Mouse (Mus musculus) thymus, postnatal 25 days (tissue): ENCODE measurements at regions not wholly inside any gene's neighbourhood (a gene's known extent, or its start where the extent isn't known, plus 50 kb on each side); places are given as distances from the start of the nearest gene placed in this dataset.

Source experiments
- DNase-seq: peaks from one replicate; pipeline ENCODE4 v3.0.0; 2022

DNA sequence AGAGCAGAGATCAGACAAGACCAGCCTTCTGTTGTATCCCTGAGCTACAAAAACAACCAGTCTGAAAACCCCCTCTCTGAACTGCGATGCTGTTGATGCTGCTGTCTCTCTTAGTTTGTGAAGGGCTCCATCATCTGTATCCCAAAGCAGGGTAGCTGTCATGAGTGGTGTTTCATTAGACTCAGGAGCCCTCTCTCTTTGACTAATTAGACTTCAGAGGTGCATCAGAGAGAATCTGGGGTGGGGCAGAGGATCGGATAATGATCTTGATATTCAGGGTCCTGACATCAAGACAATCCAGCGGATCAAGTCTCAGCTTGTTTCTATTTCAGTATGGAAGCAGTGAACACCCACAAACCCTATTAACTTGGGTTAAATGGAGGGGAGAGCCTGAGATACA, 70.6 kb upstream of the Slc24a4 start:
- no peak for DNase-seq

DNA sequence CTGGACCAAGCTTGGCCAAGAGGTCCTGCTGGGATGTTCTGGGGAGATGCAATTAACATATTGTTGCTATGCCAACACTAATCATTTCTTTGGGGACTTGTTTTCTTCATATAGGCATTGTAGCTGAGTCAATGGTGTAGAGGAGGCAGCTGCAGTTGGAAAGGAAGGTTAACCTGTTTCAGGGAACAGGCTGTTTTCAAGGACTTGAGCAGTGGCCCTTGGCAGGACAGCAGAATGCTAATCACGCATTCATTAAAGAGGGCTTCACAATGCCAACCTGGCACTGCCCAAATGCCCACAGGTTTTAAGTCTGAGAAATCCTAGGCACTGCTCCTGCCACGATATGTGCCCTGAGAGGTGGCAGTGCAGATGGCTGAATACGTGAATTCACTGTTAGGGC, 70.1 kb upstream of the Slc24a4 start:
- no peak for DNase-seq

DNA sequence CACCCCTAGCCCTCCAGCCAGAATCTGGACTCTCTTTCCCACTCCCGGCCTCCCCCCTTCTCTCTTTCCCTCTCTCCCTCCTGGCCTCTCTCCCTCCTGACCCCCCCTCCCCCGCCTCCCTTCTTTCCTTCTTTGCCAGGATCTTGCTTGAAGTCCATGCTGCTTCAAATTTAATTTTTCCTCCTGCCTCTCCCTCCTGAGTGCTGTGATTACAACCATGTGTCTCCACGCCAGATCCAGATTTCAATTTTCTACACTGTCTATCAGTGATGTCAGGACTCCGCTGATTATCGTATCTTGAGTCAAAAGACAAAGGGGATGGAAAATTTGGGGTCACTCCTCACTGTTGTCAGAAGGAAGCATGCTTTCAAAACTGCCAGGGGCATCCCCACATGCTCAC, 67.4 kb upstream of the Slc24a4 start:
- no peak for DNase-seq

DNA sequence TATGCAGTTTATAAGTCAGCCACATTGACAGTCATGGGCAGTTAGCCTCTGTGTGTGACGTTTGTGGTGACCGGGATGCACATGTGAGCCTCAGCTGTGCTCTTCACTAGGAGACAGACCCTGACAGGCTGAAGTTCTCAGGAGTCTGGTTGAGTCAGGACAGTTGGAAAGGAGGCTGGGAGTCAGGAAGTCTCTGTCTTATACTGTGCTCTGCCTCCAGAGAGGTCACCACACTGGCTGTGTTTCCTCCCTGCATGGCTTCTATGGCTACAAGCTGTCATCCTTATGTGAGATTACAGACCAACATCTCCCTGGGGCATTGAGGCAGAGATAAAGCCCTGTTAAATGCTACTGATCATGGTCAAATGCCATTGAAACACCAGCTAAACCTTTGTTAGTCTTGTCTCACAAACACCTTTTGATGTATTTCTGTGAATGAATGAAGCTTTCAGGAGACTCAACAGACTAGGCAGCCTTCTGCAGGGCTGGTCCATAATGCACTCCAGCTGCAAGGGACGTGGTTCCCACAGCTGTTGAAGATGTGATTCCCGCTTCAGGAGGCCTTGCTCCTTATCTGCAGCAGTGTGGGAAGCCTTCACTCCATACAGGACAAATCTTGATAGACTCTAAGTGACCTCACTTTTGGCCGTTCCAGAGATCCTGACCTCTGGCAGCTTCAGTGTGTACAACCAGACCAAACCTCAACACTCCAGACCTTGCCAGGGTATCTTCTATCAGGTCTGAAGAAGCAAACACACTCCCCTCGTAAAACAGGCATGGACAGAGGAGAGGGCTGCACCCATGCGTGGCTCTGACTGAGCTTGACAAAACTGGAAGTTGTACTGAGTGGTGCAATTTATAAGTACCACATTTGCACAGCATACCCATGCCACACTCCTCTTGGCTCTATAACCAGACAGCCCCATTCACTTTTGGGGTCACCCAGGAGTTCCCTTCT, 66.6 kb upstream of the Slc24a4 start:
- no peak for DNase-seq

DNA sequence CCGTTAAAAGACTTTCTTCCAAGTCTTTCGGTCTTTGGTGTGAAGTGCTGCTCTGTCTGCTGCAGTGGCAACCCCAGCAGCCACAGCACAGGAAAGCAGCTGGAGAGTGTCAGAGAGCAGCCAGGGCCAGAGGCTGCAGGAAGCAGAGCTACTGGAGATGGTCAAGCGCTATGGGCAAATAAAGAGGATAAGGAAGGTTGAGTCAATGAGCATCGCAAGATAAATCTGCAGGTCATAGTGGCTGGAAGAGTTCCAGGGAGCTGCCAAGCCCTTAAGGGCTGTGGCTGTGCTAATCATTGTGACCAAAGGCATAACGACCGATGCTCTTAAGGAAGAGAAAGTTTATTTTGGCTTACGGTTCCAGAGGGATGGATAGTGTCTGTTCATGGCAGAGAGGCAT, 65.9 kb upstream of the Slc24a4 start:
- no peak for DNase-seq

DNA sequence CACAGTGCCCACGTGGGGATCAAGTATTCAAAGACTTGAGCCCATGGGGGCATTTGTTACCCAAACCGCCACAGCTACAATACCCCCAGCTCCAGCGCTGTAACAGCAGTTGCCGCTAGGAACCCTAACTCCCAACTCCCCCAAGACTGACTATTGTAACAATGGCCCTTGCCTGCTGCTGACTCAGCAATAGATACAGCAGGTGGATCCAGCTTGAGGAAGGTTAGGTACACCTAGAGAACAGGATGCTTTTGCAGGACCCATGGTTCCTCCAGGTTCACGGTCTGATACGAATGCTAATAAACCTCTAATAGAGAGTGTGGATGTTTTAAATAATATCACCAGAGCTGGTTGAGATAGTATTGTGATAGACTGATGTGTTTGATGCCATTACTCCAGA, 65.3 kb upstream of the Slc24a4 start:
- DNase-seq, result no peak

DNA sequence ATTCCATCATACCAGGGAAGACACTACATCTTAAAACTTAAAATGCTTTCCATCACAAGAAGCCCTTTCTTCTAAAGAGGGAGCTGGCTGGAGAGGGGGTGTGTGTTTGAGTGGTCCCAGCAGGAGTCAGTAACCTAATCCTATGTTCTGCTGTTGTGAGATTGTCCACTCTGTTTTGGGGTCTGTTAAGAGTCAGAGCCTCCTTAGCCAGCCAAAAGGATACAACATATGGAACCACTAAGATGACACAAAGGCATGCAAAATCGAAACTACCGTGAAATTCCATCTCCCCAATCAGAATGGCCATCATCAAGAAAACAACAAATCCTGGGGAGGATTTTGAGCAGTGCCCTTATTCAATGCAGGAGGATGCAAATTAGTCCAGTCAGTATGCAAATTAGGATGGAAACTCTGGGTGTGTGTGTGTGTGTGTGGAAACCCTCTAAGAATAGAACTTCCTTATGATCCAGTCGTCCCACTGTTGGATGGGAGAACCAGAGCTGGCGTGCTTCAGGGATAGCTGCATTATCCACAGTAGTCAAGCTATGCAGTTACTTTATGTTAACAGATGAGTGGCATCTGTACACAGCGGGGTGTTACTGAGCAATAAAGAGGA, 63.7 kb upstream of the Slc24a4 start:
- no peak for DNase-seq

DNA sequence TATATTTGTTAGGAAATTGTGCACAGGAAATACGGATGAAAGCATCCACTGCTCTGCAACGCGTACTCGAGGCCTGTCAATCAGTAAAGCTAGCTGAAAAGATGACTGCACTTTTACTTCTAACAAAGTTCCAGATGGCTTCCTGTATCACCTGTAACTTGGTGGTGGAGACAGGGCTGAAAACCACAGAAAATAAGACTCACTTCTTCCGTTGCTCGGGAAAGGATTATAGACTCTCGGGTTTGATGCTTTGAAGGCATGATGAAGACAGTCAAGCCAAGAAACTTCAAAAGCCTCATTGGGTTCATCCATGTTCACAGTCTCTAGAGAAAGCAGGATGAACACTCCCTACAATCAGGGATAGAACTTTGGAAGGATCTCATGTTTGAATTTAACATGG, 60.8 kb upstream of the Slc24a4 start:
- DNase-seq, result peak; percentile 1

DNA sequence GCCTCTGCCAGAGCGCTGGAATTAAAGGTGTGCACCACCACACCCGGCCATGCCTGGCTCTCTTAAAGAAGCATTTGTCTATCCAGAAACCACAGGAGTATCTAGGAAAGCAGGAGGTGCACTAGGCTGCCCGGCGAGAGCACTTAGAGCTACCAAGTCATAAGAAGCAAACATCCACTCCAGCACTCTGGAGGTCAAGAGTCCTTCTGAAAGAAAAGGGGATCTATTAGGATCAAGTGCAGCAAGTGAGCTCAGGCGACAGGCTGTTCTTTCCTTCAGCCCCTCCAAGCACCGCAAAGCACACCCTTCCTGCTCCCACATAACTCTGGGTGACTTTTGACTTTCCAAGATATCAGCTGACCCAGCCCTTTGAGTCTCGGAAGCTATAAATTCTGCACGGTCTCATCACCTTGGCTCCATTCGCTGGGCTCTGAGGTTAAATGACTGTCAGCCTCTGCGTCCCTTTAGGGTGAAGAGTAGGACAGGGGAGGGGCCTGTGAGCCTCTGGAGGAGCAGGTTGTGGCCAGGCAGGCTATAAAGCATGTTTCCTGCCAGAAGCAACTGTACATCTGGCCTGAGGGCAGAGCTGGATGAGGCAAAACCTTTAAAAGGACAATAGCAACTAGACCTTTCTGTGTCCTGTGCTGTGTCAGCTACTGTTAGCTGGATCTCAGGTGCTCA, 58.9 kb upstream of the Slc24a4 start:
- DNase-seq, result no peak

DNA sequence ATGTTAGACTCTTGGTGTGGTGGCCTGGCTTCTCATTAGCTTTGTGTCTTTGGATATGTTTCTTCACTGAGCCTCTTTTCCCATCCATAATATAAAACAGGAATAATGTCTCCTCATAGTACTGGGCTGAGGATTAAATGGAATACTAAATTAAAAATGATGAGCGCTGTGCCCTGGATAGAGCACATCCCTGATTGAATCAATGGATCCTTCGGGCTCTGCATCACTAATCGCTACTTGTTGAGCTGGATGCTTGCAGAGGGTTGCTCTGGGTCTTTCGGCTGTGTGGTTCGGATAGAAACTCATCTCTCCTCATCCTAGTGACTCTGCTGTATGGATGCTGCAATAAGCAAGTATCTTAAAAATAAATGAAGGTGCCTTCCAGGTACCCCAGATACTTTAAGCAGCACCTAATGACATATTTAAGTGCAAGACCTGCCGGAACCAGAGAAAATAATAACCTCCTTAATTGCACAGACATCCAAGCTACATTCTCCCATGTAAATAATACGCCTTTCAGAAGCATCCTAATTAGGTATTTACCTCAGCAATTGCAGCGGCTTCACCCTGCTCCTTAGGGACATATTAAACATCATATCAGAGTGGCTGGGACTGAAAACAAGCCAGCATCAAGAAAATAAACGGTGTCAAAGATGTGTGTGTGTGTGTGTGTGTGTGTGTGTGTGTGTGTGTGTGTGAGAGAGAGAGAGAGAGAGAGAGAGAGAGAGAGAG, 56.5 kb upstream of the Slc24a4 start:
- DNase-seq, result no peak

DNA sequence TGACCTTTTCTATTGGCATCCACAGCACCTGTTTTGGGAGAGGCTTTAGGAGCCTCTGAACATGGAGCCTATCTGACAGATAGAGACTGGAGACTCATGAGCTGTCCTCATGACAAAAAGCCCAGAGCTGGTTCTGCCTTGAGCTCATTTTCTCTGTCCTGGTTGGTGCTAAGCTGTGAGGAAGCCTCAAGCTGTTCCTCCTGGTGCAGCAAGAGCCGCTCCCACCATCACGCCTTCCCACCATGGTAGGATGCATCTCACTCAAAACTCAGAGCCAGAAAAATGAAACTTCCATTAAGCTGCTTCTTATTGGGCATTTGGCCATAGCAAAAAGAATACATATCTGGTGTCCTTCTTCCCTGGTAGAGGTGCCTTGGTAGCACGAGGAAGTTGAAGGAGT, 55.0 kb upstream of the Slc24a4 start:
- no peak for DNase-seq

DNA sequence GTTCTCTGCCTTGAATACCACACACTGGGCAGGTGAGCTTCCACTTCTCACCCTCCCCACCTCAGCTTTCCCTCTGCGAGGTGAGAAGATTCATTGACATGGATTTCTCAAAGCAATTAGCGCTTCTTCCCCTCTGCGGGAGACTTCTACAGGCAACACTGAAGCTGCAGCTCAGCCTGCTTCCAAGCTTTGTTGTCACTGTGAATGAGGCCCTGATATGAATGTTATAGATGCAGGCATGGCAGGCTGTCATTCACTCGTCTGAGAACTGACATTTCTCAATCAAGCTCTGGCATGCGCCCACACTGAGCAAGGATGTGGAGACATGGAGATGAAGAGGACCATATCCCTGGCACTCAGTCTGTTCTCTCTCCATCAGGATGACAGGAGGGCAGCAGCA, 52.2 kb upstream of the Slc24a4 start:
- DNase-seq, result no peak
